Mouse (Mus musculus): ENCODE data around the gene Hk1.

Gene Hk1

DNA sequence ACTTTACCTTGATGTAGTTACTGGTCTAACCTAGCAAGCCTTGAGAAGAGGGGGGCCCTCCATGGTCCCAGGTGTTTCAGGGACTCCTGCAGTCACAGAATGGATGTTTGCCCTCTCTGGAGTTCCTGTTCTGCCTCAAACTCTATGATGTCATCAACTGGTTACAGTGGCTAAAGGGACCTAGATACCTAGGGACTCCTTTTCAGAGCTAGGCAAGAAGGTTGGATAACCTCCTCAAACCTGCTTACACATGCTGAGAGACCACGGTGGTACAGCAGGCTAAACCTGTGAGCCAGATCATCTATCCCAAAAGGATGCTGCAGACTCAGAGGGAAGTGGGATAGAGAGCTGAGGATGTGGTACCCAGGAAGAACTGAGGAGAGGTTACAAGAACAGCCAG is at the start of gene Hk1:
Hk1 (minus strand) TSS at position 101 of the 400 bp plus-strand sequence.
- in situ Hi-C loops (cut with MboI, MseI): no loop called here

DNA sequence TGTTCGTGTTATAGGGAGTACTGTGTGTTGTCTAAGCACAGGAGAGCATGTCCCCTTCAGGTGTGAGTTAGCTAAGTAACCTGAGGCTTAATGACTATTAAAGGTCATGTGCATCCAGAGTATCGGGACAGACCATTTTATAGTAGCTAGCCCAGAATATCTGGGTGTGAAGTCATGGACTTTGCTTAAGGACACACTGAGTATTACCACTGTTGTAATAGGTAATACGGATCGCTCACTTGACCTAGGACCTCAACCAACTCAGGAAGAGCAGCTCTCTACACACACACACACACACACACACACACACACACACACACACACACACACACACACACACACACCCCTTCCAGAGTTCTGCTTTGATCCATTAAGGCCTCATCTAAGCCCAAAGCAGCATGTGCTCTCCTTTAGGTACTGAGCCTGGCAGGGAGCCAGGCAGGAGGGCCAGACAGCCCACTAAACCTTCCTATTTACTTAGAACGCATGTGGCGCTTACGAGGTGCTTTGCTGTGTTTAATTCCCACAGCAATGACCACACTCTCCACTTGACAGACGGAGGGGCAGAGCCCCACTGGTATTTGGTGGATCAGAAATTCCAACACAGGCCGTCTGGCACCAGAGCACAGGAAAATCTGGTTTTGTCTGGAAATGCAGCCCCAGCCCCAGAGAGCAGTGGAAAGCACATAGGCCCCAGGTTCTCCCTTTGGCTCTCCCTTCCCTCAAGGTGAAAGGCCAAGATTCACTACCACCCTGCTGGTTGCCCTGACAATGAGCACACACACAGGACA is 45.6 kb upstream of the Hk1 start:
- in situ Hi-C loops (cut with MboI, MseI): no loop called here

DNA sequence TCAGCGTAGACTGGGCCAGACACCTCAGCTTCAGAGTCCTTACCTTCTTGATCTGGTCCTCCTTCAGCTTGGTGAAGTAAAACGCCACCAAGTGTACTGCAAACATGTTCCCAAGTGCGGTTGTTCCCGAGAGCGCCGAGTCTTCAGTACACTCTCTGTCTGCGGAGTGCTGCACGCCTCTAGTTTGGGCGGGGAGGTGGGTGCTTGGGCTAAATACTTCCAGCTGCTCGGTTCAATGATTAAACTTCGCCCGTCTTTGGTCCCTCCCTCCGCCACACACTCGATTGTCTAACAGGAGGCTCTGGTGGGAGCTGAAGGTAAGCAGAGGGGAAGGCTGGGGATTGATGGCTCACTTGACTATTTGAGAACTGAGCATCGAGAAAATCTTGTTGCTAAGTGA is 42.5 kb upstream of the Hk1 start, which contains the start of gene Hkdc1:
Hkdc1 (minus strand) TSS at position 237 of the 400 bp plus-strand sequence.
- in situ Hi-C loops (cut with MboI, MseI): no loop called here

DNA sequence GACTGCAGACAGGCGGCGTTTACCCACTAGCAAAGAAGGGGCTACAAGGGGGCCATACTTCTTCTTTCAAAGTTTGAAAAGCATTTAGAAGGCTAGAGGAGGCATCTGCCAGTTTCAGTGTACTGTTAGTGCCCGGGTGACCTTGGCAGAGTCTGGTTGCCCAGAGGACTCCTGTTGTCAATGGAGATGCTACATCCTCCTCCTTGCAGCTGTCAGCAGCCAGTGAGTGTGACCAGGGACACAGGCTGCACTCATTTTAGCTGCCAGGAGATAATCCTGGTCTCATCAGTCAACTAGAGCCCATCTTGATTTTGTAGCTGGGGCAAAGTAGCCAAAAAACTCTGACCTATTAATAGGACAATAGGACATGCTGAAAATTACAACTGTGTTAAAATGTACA is 41.4 kb upstream of the Hk1 start:
- in situ Hi-C loops (cut with MboI, MseI): no loop called here

DNA sequence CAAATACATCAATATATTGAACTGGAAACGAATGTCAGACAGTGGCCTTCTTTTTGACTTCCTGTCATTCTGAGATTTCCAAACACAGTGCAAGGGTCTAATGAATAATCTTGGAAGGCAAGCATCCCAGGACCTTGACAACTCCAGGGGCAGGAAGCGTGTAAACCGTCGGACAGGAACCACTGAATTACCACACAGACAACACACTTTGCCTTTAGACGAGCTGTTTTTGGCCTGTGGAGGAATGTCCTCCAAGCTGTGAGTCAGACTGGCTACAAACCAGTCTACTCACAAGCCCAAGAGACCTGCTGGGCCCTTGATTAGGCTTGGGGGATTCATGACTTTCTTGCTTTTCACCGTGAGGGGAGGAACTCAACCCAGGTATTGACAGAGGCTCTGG is 40.7 kb upstream of the Hk1 start:
- in situ Hi-C loops (cut with MboI, MseI): no loop called here

DNA sequence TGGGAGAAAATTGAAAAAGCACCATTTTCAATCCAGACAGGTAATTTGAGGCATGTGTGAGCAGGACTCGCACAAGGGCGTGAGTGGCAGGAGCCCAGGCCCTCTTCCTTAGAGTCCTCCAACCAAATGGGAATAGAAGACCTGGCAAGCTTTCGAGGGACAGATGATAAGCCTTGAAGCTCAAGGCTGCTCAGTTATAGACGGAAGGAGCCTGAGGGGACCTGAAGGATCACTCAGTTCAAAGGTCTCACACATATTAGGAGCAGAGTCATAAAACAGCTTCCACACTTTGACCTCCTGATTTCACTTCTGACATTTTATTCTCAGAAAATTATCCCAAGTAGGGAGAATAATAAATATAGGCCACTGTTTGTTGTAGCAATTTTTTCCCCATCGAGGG is 39.7 kb upstream of the Hk1 start:
- in situ Hi-C loops (cut with MboI, MseI): loop anchor here (10.0 kb wide), 1 partner anchor 145 kb away; no protein-coding TSS in a partner anchor

DNA sequence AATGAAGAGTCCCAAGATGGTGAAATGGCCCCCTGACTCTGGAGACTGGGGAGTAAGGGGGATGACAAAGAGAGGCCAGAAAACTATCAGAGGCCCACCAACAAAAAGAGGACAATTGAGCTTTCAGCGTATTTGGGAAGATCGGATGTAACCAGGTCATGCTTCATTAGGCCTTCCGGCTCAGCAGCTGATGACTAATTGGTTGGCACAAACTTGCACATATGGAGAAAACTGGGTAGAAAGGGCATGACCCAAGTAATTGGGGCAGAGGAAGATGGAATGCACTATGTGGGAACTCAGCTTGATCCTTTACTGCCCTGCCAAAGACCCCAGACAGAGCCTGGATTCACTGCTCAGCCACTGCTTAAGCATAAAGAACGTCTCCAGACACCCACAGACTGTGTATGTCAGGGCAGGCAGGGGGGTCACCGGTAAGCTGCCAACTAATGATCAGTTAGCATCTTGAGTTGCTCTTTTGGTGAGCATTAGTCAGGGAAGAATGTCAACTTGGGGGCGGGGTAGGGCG is 39.2 kb upstream of the Hk1 start:
- in situ Hi-C loops (cut with MboI, MseI): loop anchor here (10.0 kb wide), 1 partner anchor 144 kb away; no protein-coding TSS in a partner anchor

DNA sequence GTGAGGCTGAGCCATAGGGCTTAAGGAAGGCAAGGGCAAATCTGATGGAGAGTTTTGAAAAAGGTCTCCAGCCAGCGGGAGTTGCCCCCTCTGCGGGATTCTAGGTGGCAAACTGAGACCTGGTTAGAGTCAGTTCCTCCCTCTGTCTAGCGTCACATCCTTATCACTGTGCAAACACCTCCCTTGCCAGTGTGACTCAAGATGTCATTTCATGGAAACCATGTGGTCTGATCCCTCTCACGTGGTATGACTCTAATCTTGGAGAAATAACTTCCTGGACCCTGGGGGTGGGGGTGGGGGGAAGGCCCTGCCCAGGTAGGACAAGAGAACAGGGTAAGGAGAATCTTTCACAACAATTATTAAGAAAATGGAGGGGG is 33.9 kb upstream of the Hk1 start:
- in situ Hi-C loops (cut with MboI, MseI): loop anchor here (10.0 kb wide), 1 partner anchor 139 kb away; no protein-coding TSS in a partner anchor

DNA sequence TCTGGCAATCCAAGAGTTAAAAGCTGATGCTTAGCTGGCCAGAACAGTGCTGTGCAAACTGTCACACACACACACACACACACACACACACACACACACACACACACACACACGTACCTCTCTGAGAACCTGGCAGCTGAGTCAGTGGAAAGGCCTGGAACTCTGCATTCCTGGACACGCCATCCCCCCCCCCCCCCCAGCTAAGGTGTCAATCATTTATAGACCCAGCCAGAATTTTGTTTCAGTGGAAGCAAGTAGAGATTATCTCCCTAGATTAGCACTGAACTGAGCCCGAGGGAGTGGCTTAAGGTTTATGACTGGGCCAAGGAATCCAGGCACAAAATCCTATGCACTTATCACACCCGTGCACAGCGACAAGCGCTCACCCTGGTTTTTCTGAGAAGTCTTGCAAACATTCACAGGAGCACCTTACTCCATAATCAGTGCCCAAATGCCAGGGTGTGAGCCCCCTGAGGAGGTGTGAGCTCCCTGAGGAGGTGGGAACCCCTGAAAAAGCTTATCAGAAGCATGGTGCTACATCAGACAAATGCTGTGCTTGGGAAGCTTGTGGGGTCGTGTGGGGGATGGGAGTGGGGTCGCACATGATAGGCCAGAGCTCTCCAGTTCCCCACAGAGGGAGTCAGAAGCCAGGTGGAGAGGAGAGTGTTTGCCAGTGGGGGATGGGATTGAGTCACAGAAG is 33.3 kb upstream of the Hk1 start:
- in situ Hi-C loops (cut with MboI, MseI): loop anchor here (10.0 kb wide), 1 partner anchor 138 kb away; no protein-coding TSS in a partner anchor

DNA sequence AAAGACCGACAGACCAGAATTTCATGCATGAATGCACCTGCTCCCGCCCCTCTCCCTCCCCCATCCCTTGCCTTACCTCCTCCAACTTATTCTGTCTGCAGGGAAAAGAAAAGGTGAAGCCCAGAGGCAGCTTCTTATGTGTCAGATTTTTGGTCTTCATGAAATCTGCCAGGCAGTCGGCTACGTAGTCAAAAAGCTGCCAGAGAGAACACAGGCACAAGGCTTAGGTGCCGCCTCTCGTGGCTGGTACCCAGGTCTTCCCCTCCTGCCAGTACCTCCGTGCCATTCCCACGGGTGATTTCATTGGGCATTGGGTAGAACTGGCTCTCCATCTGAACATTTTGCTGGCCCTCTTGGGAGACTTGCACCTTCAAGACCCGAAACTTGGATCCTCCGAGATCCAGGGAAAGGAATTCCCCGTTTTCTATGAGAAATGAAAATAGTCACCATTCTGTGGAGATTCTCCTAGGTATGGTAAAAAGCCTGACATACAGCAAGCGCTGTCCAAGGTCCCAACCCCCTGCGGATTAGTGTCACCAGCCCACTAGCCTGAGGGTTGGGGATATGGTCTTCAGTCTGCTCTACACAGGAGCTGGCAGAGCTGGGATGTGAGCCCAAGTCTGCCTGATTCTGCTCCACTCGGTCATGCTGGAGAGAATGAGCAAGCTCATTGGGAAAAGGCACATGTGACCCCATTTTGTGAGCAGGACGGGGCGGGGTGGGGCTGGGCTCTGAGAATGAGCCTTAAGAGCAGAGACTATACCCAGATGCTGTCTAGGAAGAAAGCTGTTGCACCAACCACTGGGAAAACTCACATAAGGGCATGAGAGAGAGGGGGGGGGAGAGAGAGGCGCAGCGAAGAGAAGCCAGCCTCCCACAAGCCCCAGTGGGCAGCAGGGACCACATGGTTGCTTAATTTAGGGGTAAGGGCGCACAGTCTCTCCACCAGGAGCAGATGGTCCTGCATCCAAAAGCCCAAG is 32.0 kb upstream of the Hk1 start:
- in situ Hi-C loops (cut with MboI, MseI): loop anchor here (10.0 kb wide), 1 partner anchor 137 kb away; no protein-coding TSS in a partner anchor

DNA sequence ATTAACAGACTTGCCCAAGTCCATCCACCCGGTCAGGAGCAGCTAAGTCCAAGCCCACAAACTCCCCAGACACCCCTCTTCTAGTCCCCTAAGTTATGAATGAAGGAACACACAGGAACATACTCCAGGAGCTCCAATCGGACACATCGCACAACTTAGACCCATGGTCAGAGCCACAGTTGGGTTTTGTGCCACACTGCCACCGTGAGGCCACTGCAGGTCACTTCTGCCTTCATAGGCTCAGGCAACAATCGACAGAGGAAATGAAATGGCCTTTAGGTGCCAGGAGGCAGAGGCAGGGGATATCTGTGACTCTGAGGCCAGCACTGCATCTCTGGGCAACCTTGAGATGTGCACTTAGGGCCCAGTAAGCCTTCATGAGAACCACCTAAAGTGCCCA is 31.2 kb upstream of the Hk1 start:
- in situ Hi-C loops (cut with MboI, MseI): loop anchor here (10.0 kb wide), 1 partner anchor 136 kb away; no protein-coding TSS in a partner anchor

DNA sequence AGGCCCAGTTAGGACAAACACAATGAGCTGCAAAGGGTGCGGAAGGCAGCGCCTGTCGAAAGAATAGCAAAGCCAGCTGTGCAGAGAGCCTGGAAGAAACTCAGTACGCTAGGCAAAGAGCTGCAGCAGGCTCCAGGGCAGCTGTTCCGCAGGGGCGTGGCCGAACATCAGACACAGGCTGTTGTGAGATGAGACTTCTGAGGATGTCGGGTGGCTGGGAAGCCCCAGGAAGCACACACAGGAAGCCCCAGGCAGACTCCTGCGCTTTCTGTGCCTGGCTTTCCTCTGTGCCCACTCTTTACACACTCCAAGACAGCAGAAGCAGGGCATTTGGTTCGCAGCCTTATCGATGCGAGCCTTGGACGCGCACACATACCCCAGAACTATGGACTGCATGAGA is 25.2 kb upstream of the Hk1 start:
- in situ Hi-C loops (cut with MboI, MseI): no loop called here

DNA sequence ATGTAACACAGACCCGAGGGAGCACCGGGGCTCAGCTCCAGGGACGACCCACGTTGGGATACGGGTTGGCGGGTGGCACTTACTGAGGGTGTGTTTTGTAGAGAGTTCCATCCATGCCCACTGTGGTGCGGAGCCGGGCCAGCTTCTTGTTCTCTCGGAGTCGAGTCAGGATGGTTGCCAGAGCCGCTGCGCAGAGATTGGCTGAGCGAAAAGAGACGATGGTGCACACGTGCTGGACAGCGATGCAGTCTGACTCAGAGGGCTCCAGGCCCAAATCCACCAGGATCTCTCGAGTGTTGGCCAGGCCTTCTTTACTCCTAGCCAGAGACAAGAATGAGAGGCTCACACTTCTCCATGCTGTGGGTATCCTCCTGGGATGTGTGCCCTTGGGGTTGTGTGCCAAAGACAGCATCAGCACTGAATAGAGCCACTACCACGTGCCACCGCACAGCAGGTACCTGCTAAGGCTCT is 22.0 kb upstream of the Hk1 start:
- in situ Hi-C loops (cut with MboI, MseI): no loop called here

DNA sequence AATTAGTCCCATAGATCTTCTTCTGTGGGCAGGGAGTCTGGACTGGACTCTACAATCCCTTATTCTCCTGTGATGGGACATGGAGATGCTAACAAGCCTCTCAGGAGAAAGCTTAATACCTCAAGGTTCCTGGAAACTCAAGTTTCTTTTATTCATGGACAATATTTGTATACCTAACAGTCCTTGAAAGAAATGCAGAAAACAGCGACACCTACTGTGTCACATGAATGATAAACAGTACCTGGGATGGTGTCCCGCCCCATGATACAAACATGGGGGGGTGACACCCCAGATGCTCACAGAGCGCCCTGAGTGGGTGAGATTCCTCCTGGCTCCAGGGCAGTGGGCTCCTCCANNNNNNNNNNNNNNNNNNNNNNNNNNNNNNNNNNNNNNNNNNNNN is 3.3 kb upstream of the Hk1 start:
- in situ Hi-C loops (cut with MboI, MseI): no loop called here

DNA sequence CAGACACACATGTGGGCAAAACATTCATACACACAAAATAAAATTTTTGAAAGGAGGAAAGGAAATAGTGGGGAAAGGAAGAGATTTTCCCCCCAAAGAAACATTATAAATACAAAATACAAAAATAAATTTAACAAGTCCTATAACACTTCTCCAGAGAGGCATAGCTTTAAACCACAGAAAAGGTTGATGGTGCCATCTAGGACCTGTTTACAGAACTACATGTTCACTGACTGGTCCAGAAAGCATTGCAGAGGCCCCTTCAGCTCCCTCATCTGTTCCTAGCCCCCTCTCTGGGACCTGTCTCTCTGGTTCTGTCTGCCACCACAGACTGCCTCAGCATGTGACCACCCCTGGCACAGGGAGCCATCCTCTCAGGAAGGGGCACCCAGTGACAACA is 1.2 kb upstream of the Hk1 start:
- in situ Hi-C loops (cut with MboI, MseI): no loop called here

DNA sequence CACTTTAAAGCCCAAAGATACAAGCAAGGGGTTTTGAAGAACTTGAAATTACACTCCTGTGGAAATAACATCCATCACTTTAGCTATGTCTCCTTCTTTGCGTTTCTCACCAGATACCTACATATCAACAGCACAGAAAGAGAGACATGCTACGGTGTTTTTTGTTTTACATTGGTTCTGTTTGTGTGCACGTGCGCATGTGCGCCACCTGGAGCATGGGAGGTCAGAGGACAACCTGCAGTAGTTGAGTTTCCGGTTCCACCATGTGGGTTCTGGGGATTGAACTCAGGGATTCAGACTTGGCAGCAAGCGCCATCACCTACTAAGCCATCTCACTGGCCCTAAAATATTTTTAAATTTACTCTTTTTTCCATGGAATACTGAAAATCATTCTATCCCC is 20.9 kb downstream of the Hk1 start:
- in situ Hi-C loops (cut with MboI, MseI): no loop called here

DNA sequence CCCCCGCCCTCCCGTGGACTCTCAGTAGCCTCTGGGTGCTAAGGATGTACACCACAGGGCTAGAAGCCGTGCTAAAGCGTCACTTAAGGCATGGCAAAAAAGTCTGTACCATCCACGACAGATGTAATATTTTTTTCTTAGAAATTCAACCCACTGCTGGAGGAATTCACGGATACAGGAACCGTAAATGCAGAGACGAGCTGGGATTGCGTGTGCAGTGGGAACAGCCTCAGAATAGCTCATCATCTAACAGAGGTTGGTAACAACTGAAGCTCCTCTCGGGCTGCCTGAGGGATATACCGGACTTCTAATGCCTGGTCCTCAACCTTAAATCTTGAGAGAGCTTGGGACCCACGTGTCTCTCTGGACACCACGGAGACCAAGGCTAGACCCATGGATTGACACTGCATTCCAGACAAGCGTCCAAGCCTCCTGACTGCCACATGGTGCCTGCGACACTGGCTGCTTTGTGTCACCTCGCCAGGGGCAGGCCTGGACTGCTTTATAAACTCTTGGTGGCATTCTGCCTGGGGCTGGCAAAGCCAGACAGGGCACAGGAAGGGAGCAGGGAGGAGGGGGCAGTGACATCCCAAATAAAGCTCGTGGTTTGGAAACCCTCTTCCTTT is 23.5 kb downstream of the Hk1 start:
- in situ Hi-C loops (cut with MboI, MseI): no loop called here

DNA sequence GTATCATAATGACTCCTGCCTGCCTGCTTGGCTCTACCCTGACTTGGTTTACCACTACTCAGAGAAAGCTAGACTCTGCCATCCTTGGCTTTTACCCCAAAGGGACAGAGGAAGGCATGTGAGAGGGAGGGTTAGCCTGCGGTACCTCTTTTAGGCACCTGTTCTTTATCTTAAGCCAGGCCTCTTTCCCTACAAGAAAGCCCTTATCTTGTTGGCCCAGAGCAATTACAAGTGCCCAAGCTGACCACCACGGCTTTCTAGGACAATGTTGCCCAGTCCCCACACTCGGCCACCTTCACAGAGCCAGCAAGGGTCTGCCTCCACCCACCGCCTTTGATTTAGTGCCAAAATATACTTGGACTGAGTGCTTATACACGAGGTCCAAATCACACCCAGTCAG is 34.6 kb downstream of the Hk1 start:
- in situ Hi-C loops (cut with MboI, MseI): loop anchor here (25.0 kb wide), 1 partner anchor 658 kb away; the partner anchor contains the start of genes Sar1a and Tysnd1

DNA sequence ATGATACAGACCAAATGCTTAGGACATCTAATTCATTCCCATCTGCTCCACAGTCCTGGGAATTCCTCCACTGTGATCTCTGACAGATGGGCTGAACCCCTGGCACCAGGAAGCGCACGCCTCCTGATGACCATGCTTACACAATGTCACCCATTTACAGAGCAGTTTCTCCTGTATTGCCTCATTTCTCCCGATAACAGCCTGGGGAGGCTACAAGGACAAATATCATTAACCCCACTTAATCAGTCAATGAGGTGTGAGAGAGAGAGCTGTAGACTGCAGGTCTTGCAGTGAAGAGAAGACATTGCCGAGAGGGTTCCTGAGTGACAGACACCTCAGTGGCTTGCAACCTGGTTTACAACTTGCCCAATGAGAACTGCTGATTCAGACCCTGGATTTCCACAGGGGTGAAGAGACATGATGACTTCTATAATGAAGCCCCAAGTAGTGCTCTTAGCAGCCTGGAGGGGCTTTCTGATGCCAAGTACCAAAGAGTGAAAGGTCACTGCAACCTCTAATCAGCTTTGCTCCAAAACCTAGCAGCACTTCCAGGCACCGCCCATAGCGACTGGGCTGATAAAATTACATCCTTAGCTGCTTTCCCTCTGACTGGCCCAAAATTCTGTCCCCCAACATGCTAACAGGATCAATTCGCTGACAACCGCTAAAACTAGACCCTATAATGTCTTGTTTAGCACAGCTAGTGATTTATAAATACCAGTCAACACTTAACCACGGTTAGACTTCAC is 35.5 kb downstream of the Hk1 start:
- in situ Hi-C loops (cut with MboI, MseI): loop anchor here (25.0 kb wide), 1 partner anchor 657 kb away; the partner anchor contains the start of genes Sar1a and Tysnd1

DNA sequence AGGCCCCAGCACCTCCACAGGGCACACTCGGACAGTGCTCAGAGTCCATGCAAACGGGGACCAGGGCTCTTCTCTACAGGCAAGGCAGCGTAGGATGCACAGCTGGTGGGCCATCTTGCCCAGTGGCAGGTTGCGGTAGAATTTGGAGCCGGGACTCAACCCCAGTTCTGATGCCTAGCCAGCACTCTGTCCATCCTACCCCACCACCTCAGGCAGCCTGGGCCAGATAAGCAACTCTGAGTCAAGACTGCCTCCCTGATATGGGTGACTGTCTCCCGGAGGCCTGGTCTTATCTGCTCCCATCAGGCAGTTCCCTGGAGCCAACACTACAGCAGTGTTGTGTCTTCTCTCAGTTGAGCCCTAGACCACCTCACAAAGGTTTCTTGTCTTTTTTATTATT is 37.2 kb downstream of the Hk1 start:
- in situ Hi-C loops (cut with MboI, MseI): loop anchor here (25.0 kb wide), 1 partner anchor 655 kb away; the partner anchor contains the start of genes Sar1a and Tysnd1
